Mouse (Mus musculus) olfactory bulb, adult 2 months (tissue): ENCODE results near the gene Mcrip2.

Experiments used
- CTCF ChIP-seq: fragments of 200-500 bp; IDR thresholded peaks from 2 replicates; pipeline ENCODE4 v1.5.1; 2012; ENCODE audit warnings: low read depth, mild to moderate bottlenecking, low read length, moderate library complexity; ENCODE audit not compliant: insufficient read depth
- POLR2A ChIP-seq: fragments of 200-500 bp; IDR thresholded peaks from 2 replicates; pipeline ENCODE4 v1.6.1; 2012; ENCODE audit warnings: mild to moderate bottlenecking, low read depth, low read length, moderate library complexity; ENCODE audit not compliant: insufficient read depth

- TF ChIP-seq CTCF = no peak
- no peak for TF ChIP-seq POLR2A
These were observed 28.0 kb downstream of the Mcrip2 start for GRCm38 (mm10) chr17:25840519-25840918.
